Mouse (Mus musculus) frontal cortex, postnatal 25 days (tissue): ENCODE measurements around the gene Chd1l.
A peak's percentile ranks its signal among the peaks of the same experiment; 100 is the strongest.

ENCODE experiments used
- DNase-seq, 2 experiments: peaks; one replicate each; pipeline ENCODE4 v3.0.0; 2022; ENCODE audit warnings: low spot score in 2 of 2

Gene Chd1l

DNA sequence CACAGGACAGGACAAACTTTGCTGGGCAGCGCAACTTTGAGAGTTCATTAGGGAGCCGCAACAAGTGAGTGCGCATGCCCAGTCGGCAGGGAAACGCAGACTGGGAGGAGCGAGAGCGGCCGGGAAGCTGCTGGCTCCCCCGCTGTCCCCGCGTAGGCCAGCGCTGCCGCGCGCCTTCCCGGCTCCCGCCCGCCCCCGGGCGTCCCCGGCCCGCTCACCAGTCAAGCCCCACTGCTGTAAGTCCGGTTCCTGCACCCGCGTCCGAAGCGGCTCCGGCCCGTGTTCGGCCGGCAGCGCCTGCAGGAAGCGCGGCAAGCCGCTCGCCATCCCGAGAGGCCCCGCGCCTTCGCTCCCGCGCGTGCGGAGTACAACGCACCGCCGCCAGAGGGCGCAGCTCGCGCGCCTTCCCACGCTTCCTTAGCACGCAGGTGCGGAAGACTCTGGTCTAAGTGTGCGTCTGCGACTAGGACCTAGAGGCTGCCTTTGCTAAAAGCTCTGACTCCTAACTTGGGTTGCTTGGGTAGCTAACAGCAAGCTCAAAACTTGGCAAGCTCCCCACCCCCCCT is at the start of gene Chd1l:
TSS of gene Chd1l (minus strand) at position 359 of the 566 bp plus-strand sequence.
- peak; percentile 89 to 90 for DNase-seq

- DNase-seq, result no peak
Observed at GRCm38 (mm10) chr3:97659746-97660145, 49.7 kb upstream of the Chd1l start.

DNA sequence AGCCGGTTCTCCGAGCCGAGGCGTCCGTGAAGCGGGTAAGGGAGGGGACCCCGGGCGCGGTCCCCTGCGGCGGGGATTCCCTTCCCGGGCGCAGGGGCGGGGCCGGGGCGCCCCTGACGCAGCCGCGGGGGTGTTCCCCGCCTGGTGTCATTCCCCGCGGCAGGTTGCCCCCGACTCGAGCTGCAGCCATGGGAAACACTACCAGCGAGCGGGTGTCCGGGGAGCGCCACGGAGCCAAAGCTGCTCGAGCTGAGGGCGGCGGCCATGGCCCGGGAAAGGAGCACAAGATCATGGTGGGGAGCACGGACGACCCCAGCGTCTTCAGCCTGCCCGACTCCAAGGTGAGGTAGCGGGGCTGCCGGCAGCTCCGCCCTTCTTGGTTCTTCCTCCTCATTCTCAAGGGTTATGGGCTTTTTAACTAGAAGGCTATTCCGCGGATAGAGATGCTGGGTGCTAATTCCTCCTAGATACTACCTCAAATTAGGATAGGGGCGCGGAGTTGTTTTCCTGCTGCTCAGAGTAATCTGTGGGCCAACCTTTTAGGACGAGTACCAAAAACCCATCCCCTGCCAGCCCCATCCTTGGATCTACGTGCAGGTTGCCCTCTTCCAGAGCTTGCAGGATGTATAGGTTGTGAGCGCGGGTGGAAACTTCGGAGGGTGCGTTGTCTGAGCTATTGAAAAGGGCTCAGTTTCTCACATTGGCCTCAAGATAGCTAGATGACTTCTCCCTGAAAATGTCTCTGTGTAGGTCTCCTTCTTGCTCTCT is 48.6 kb upstream of the Chd1l start:
- DNase-seq, result no peak

- peak; percentile 98 to 99 for DNase-seq
Observed at GRCm38 (mm10) chr3:97657655-97658411, 47.8 kb upstream of the Chd1l start, which contains the start of gene Prkab2. Prkab2 (plus strand) TSS chr3:97658193.

GRCm38 (mm10) chr3:97654901-97655300 is 44.9 kb upstream of the Chd1l start:
- DNase-seq, result no peak

DNA sequence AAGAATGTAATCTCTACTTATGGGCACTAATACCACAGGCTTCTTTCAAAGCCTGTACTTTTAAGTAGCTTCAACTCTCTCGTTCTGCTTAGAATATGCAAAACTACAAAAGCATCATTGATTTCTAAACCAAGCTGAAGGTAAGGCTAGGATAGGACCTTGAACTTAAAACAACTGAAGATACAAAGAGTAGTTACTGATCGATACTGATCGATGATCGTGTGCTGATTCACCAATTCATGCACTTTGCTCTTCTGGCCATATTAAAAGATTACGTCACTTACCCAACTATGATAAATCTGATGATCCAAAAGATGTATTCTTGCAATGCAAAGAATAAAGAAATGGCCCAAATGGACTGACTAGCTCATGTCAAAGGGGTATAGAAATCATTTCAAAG is 43.8 kb upstream of the Chd1l start:
- DNase-seq, result no peak

- DNase-seq, result no peak
Observed at GRCm38 (mm10) chr3:97651604-97652003, 41.6 kb upstream of the Chd1l start.

DNA sequence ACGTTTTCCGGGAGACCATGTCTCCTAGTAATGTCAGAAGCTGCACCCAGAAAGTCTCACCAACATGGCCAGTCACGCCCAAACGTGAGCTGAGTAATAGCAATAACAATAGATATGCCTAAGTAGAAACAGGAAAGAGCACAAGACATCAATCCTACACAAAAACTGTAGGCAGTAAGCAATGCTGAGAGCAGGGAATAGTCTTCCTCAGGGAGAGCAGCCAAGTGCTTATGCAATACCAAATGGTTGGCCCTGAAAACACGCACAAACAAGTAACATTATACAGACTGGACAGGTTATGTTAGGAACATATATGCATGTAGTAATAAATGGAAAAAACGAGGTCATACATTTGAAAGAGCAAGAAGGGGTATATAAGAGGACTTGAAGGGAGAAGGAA is 39.5 kb upstream of the Chd1l start:
- no peak for DNase-seq

GRCm38 (mm10) chr3:97649022-97649421 is 39.0 kb upstream of the Chd1l start:
- no peak for DNase-seq

- no peak for DNase-seq
Observed at GRCm38 (mm10) chr3:97648518-97648917, 38.5 kb upstream of the Chd1l start.

- no peak for DNase-seq
Observed at GRCm38 (mm10) chr3:97642001-97642400, 32.0 kb upstream of the Chd1l start.

DNA sequence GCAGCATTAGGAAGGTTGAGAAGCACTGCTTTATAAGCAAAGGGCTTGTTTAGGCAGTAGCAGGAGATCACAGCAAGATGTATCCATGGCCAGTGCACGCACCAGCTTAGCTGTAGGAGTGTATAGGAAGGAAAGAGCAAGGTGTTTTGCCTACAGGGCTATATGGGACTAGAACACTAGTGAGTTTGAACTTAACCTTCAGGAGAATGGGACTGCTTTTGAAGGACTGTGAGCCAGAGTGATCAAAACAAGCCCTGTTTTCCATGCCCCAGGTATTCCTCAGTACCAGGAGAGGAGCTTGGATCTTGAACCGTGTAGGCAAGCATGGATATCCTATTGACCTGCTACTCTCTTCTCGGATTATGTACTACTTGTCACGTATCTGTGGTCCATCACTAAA is 31.4 kb upstream of the Chd1l start:
- DNase-seq, result no peak

DNA sequence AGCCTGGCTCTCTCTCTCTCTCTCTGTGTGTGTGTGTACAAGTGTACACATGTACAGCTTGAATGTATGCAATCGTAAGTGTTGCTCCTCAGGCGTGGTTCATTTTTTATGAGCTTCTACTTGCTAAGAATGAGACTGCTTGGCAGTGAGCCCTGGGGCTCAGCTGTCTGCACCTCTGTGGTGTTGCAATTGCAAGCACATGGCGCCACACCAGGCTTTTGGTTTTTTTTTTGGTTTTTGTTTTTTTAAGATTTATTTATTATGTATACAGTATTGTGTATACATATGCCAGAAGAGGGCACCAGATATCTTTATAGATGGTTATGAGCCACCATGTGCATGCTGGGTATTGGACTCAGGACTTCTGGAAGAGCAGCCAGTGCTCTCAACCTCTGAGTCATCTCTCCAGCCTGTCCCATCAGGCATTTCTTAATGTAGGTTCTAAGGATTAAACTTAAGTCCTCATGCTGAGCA is 24.3 kb upstream of the Chd1l start:
- DNase-seq, result no peak

DNA sequence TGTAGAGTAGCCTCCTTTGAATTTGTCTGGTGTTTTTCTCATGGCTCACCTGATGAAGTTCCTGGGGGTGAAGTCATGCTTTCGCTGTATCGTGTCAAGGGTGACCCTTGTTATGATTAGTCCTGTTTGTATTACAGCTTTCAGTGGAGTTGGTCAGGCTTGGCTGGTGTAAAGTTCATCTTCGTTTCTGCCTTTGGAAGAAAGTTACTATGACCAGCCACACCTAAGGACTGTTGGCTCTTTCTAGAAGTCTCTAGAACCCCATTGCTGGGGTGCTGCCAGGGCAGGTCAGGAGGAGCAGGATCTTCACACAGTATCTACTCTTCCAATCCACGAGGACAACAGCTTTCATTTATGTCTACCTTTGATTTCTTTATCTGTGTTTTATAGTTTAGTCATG is 23.5 kb upstream of the Chd1l start:
- no peak for DNase-seq

DNA sequence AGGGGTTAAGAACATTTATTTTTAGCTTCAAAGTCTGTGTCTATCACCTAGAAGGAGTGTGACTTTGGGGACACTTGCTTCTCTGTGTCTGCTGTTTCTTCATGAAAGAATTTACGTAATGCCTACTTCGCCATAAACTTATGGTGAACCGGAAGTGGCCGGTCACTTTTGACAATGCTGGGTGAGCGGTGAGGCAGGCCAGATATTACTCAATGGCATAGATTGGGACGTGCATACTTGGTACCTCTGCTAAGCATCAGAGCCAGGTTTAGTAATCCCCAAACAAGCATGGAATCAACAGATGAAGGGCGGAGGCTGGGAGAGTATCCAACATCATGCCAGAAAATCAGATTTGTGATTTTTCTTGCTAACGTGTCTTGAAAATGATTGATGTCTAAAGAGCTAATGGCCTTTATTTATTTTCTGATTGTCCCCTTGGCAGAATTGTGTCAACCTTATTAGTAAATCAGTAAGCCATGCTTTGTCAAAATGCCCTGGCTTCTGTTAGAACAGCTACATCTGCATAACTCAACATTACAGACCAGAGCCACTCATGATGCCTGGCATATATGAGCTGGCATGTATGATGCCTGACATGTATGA is 21.4 kb upstream of the Chd1l start:
- no peak for DNase-seq

DNA sequence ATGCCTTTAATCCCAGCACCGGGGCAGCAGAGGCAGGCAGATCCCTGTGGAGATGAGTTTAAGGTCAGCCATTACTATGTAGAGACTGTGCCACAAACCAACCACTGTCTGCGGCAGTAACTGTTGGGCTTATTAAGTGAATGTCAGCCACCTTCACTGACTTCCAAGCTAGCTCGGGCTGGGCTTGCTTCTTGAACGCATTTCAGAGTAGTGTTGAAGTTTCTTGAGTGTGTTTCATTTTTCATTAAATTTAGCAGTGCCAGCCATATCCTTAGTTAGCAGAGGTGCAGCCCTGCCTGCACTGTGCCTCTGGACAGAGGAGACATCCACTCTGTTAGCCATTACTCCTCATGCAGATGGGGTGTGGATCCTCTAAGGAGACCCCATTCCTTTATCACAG is 20.7 kb upstream of the Chd1l start:
- DNase-seq, result no peak

- no peak for DNase-seq
Observed at GRCm38 (mm10) chr3:97629941-97630340, 19.9 kb upstream of the Chd1l start.

GRCm38 (mm10) chr3:97628391-97629001 is 18.5 kb upstream of the Chd1l start, which contains the start of gene Fmo5:
Fmo5 (plus strand) TSS chr3:97628804.
- no peak for DNase-seq

GRCm38 (mm10) chr3:97627893-97628292 is 17.9 kb upstream of the Chd1l start:
- DNase-seq, result no peak

DNA sequence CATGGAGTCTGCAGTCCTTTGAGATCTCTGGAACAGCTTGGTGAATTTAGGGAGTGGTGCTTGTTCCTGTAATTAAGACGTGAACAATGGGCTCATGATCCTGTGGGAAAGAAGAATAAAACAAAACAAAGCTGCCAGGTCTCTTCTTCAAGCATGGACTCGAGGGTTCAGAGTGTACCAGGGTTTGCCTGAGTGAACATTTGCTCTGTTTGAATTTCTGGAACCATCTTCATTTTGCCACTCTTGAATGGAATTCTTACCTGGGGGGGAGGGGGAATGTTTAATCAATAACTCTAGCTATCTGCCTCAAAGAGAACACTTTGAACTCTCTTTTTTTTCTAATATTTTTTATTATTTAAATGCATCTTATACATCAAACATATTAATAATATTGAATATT is 14.6 kb upstream of the Chd1l start:
- no peak for DNase-seq

- no peak for DNase-seq
Observed at GRCm38 (mm10) chr3:97620657-97621056, 10.7 kb upstream of the Chd1l start.

GRCm38 (mm10) chr3:97617899-97618298 is 7.9 kb upstream of the Chd1l start:
- no peak for DNase-seq
